Mouse (Mus musculus) myocyte (in vitro differentiated cells): Measurements from ENCODE around the gene Apln.

Source experiments
- MAX ChIP-seq: IDR thresholded peaks from one replicate; pipeline ENCODE4 v1.6.1; 2011; ENCODE audit warnings: low read depth, mild to moderate bottlenecking, control low read depth
- MYOD1 ChIP-seq, 3 experiments: IDR thresholded peaks; one replicate each; pipeline ENCODE4 v1.6.1; 2011; ENCODE audit warnings: control low read depth in 2 of 3, low read depth in 2 of 3, mild to moderate bottlenecking in 2 of 3, moderate library complexity in 1 of 3; ENCODE audit not compliant: insufficient read length in 2 of 3, control insufficient read depth in 1 of 3
- POLR2A ChIP-seq: IDR thresholded peaks from one replicate; pipeline ENCODE4 v1.6.1; 2011; ENCODE audit warnings: low read depth, mild to moderate bottlenecking, control low read depth, moderate library complexity; ENCODE audit not compliant: insufficient read length
- POLR2AphosphoS2 ChIP-seq: IDR thresholded peaks from one replicate; pipeline ENCODE4 v1.6.1; 2011; ENCODE audit warnings: low read depth, control low read depth; ENCODE audit not compliant: insufficient read length
- USF1 ChIP-seq: IDR thresholded peaks from one replicate; pipeline ENCODE4 v1.6.1; 2011; ENCODE audit warnings: low read depth, mild to moderate bottlenecking, control low read depth, moderate library complexity

GRCm38 (mm10) chrX:47976551-47976950 lies 58.1 kb downstream of the Apln start:
- TF ChIP-seq POLR2AphosphoS2 (no peak), POLR2A (no peak), MAX (no peak), MYOD1 (IDR thresholded peaks at IDR 0.05; ENCODE audit: control insufficient read depth in 1 of 3, insufficient read length in 2 of 3, low read depth in 2 of 3) (peak in 1 of 3 experiments; percentile 30), USF1 (no peak)
